ENCODE assay signal across 9 mouse cellular contexts in the genomic region with DNA sequence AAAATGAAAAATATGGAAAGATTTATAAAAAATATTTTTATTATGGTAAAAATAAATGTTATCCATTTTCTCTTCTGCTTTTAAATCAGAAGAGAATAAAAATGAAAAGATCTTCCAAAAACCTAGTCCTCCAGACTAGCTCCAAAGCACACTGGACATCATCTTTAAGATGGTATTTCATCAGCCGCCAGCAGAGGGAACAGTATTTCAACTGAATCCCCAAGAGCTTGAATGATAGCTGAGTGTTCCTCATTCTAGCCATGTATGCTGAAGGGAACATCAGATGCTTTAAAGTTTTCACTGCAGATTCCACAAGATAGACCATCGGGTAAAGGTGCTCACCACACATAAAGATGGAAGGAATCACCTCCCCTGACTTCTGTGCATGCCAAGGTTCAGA. TPM values are rescaled to one million over a fixed set of nuclear protein-coding genes. Genes with fewer than 3 reads are reported as not detected.
DNase-seq lines count a peak whose midpoint lies in the region; ATAC-seq and TF ChIP-seq lines count a peak whose summit lies in the region.
"Had no signal": no experiment of that assay in that cellular context is flagged by ENCODE, and none has a peak within 500 bp of the region (broad histone marks: within the 10 kb centered on the region; RNA-seq: fewer than 3 reads in every experiment).

No protein-coding gene starts in this region.

- H3K4me2 ChIP-seq in intestine, postnatal 0 days (replicated peaks; ENCODE audit: low read depth), result no peak overlapping the region
- H3K4me2 ChIP-seq in intestine, embryonic 15.5 days (replicated peaks), result no peak overlapping the region
- H3K4me2 ChIP-seq in CH12.LX (ENCODE audit: insufficient read depth, low read depth, poor library complexity, severe bottlenecking), result no peak overlapping the region
- H3K4me2 ChIP-seq: neural tube, embryonic 12.5 days had no signal

- no peak for TF ChIP-seq EP300 in CH12.LX (IDR thresholded peaks at IDR 0.05; ENCODE audit: low read length)

- ATAC-seq in intestine, postnatal 0 days, result no peak
- no peak for ATAC-seq in intestine, embryonic 15.5 days

- dilution Hi-C loops in CH12.LX (cut with MboI; ENCODE audit: extremely low pct_ligation_motif_present, extremely low pct_unique_long_range_greater_than_20kb, low sequenced_read_pairs), result no loop called here

- no peak overlapping the region for H3K27ac ChIP-seq in intestine, postnatal 0 days (ENCODE audit: low read depth, low read length)
- H3K27ac ChIP-seq in intestine, embryonic 15.5 days, result no peak overlapping the region
- no peak overlapping the region for H3K27ac ChIP-seq in CH12.LX (ENCODE audit: insufficient read depth, low read depth)
- H3K27ac ChIP-seq: neural tube, embryonic 12.5 days had no signal

- H3K4me3 ChIP-seq in intestine, postnatal 0 days (ENCODE audit: low read depth, low read length), result no peak overlapping the region
- H3K4me3 ChIP-seq in intestine, embryonic 15.5 days (replicated peaks), result no peak overlapping the region
- H3K4me3 ChIP-seq in CH12.LX (replicated peaks in 1 of 3; ENCODE audit: low read depth in 2 of 3, low read length in 2 of 3, poor library complexity in 1 of 3), result no peak overlapping the region
- H3K4me3 ChIP-seq: neural tube, embryonic 12.5 days had no signal

- no peaks in the 10 kb centered on the region for H3K79me2 ChIP-seq in CH12.LX (replicated peaks; ENCODE audit: control insufficient read depth, extremely low read depth, insufficient read depth, poor library complexity, severe bottlenecking)

- no peak overlapping the region for H3K9ac ChIP-seq in intestine, postnatal 0 days (ENCODE audit: low read depth, low read length)
- no peak overlapping the region for H3K9ac ChIP-seq in intestine, embryonic 15.5 days
- no peak overlapping the region for H3K9ac ChIP-seq in CH12.LX (ENCODE audit: insufficient read depth, low read depth)
- H3K9ac ChIP-seq: neural tube, embryonic 12.5 days had no signal

- TF ChIP-seq RAD21 in CH12.LX (IDR thresholded peaks at IDR 0.05; ENCODE audit: low read depth, low read length), result peak; percentile 91

- H3K27me3 ChIP-seq in intestine, postnatal 0 days (replicated peaks; ENCODE audit: control insufficient read depth, insufficient read depth, low read length), result no peaks in the 10 kb centered on the region
- H3K27me3 ChIP-seq in intestine, embryonic 15.5 days (replicated peaks), result no peaks in the 10 kb centered on the region
- no peaks in the 10 kb centered on the region for H3K27me3 ChIP-seq in CH12.LX (replicated peaks)
- H3K27me3 ChIP-seq: neural tube, embryonic 12.5 days had no signal

- 32% methylated on average over 2 of the region's 2 CpGs for WGBS in intestine, postnatal 0 days
- WGBS in intestine, embryonic 15.5 days, result 42% methylated on average over 2 of the region's 2 CpGs

- H3K4me1 ChIP-seq in intestine, postnatal 0 days (replicated peaks; ENCODE audit: control insufficient read depth, insufficient read depth, low read length), result no peaks in the 10 kb centered on the region
- H3K4me1 ChIP-seq in intestine, embryonic 15.5 days (replicated peaks), result no peaks in the 10 kb centered on the region
- H3K4me1 ChIP-seq in CH12.LX (ENCODE audit: control insufficient read depth in 1 of 2, insufficient read depth in 2 of 2), result peaks cover 2 to 26% of the 10 kb centered on the region in 2 experiments; a peak in 2 of 4 replicates
- H3K4me1 ChIP-seq: neural tube, embryonic 12.5 days had no signal

- TF ChIP-seq CTCF in intestine, postnatal 0 days (IDR thresholded peaks at IDR 0.05; ENCODE audit: low read depth), result peak; percentile 69
- peak; percentile 22 to 92; a peak in 3 of 4 replicates for TF ChIP-seq CTCF in CH12.LX (conservative IDR thresholded peaks at IDR 0.05 in 1 of 2, IDR thresholded peaks at IDR 0.05 in 1 of 2; ENCODE audit: low read depth in 2 of 2, low read length in 2 of 2)

- no peaks in the 10 kb centered on the region for H3K9me3 ChIP-seq in intestine, postnatal 0 days (ENCODE audit: control insufficient read depth)
- H3K9me3 ChIP-seq in intestine, embryonic 15.5 days, result no peaks in the 10 kb centered on the region
- no peaks in the 10 kb centered on the region for H3K9me3 ChIP-seq in CH12.LX (replicated peaks; ENCODE audit: low read length)
- H3K9me3 ChIP-seq: neural tube, embryonic 12.5 days had no signal

- no peak for TF ChIP-seq POLR2A in CH12.LX (IDR thresholded peaks at IDR 0.05; ENCODE audit: low read depth, low read length)

- DNase-seq in CH12.LX (ENCODE audit: extremely low read depth), result peak; percentile 82
- DNase-seq in ZHBTc4 (ENCODE audit: low read depth, low spot score), result peak; percentile 35
- DNase-seq in induced T-regulatory cell, adult 2 months (ENCODE audit: low read depth), result peak; percentile 45
- peak; percentile 30 to 45 for DNase-seq in natural killer cell, adult 2 months (ENCODE audit: low spot score in 2 of 2)
- no peak for DNase-seq in spleen, postnatal 4 days (ENCODE audit: low spot score in 2 of 2)
- no peak for DNase-seq in urinary bladder, adult 2 months (ENCODE audit: low spot score)

- no peaks in the 10 kb centered on the region for H3K36me3 ChIP-seq in intestine, postnatal 0 days (ENCODE audit: control insufficient read depth, insufficient read depth)
- H3K36me3 ChIP-seq in intestine, embryonic 15.5 days, result no peaks in the 10 kb centered on the region
- peaks cover 12 to 28% of the 10 kb centered on the region in 2 experiments for H3K36me3 ChIP-seq in CH12.LX (replicated peaks in 1 of 2; ENCODE audit: control insufficient read depth in 1 of 2, insufficient read depth in 1 of 2, low read length in 1 of 2)
- H3K36me3 ChIP-seq: neural tube, embryonic 12.5 days had no signal

- in situ Hi-C loops in CH12.LX (cut with MboI; ENCODE audit: low pct_ligation_motif_present, low pct_unique_long_range_greater_than_20kb, low sequenced_read_pairs), result loop anchor here (5.0 kb wide), 1 partner anchor 34 kb away; no protein-coding TSS in a partner anchor

TF ChIP-seq in CH12.LX, 34 proteins besides CTCF, POLR2A, EP300 and RAD21:
- no peak for TF ChIP-seq E2F4 (IDR thresholded peaks at IDR 0.05; ENCODE audit: insufficient replicate concordance, low read depth, low read length)
- no peak for TF ChIP-seq MAFK (IDR thresholded peaks at IDR 0.05; ENCODE audit: insufficient replicate concordance, low read length)
- TF ChIP-seq JUND (conservative IDR thresholded peaks at IDR 0.05; ENCODE audit: low read depth, low read length), result peak; percentile 54; the same call in 1 of the 2 replicates
- TF ChIP-seq MEF2A (IDR thresholded peaks at IDR 0.05; ENCODE audit: borderline replicate concordance, low read depth, low read length), result 0 out of 2 replicates have a peak, but pooled peaks have one; percentile 21
- TF ChIP-seq SIN3A (IDR thresholded peaks at IDR 0.05; ENCODE audit: low read length), result 0 out of 2 replicates have a peak, but pooled peaks have one; percentile 8
- peak; percentile 83 for TF ChIP-seq ZC3H11A (IDR thresholded peaks at IDR 0.05; ENCODE audit: low read depth, low read length)
- peak; percentile 50 for TF ChIP-seq IRF4 (IDR thresholded peaks at IDR 0.05; ENCODE audit: low read depth, low read length)
- no peak for TF ChIP-seq POLR2AphosphoS2 (IDR thresholded peaks at IDR 0.05; ENCODE audit: low read depth, low read length)
- TF ChIP-seq MAZ (IDR thresholded peaks at IDR 0.05; ENCODE audit: low read depth, low read length), result no peak
- TF ChIP-seq NELFE (IDR thresholded peaks at IDR 0.05; ENCODE audit: low read depth, low read length), result peak; percentile 23; the same call in 1 of the 2 replicates
- TF ChIP-seq TCF12 (IDR thresholded peaks at IDR 0.05; ENCODE audit: low read depth, low read length), result no peak
- peak; percentile 98 for TF ChIP-seq SMC3 (IDR thresholded peaks at IDR 0.05; ENCODE audit: low read depth, low read length)
- peak; percentile 51; the same call in 1 of the 2 replicates for TF ChIP-seq MYC (IDR thresholded peaks at IDR 0.05; ENCODE audit: low read depth, low read length)
TF ChIP-seq in CH12.LX: peak in this region for 8.

RNA-seq across cellular contexts. Expression of a gene that starts 16.6 kb away (rescaled TPM):
- polyA plus RNA-seq in intestine, postnatal 0 days (2015; fragmentation: Nextera tagmentation; extraction: Ambion mirVana), result 0.17 and 0.25 TPM in 2 replicates
- 1.4 and 1.6 TPM in 2 replicates for polyA plus RNA-seq in intestine, embryonic 15.5 days (2015; fragmentation: Nextera tagmentation; extraction: Ambion mirVana)
- total RNA-seq in CH12.LX (2012; rRNA removed) (5.8 and 7.0 TPM in 2 replicates), CH12.LX (2014; rRNA removed) (6.5 and 9.0 TPM in 2 replicates)
- 10.3 and 11.1 TPM in 2 replicates for polyA plus RNA-seq in CH12.LX (2012; ENCODE audit: insufficient read length, low read depth)
- polyA plus RNA-seq in urinary bladder, adult 2 months (2012; rRNA removed), result 0.35 and 0.81 TPM in 2 replicates

Comparison
In these comparisons a context has a peak if more than half of its experiments do, and no peak if none do; other contexts are left out.
1. DNase-seq: peak in CH12.LX (single experiment), ZHBTc4 (single experiment), induced T-regulatory cell, adult 2 months (single experiment) and natural killer cell, adult 2 months (2 of 2); none in spleen, postnatal 4 days (0 of 2) and urinary bladder, adult 2 months (single experiment).